Mouse (Mus musculus): Measurements from ENCODE around the gene Herc4.

The Herc4 gene

GRCm38 (mm10) chr10:63243493-63244054 is at the start of gene Herc4:
Gene Herc4, plus strand, starts transcription at chr10:63243810.
- DNase-seq (ENCODE audit: low spot score in 2 of 2), result peak; percentile 93 to 96

GRCm38 (mm10) chr10:63199008-63199407 is 44.6 kb upstream of the Herc4 start:
- DNase-seq (ENCODE audit: low spot score in 2 of 2), result no peak

- no peak for DNase-seq (ENCODE audit: low spot score in 2 of 2)
These were observed 42.1 kb upstream of the Herc4 start for GRCm38 (mm10) chr10:63201534-63201933.

GRCm38 (mm10) chr10:63203002-63203401 is 40.6 kb upstream of the Herc4 start:
- DNase-seq (ENCODE audit: low spot score in 2 of 2), result no peak

- no peak for DNase-seq (ENCODE audit: low spot score in 2 of 2)
These were observed 39.9 kb upstream of the Herc4 start, which contains the start of gene Mypn for GRCm38 (mm10) chr10:63203728-63204127. Gene Mypn, minus strand, starts transcription at chr10:63203952.

- no peak for DNase-seq (ENCODE audit: low spot score in 2 of 2)
These were observed 34.7 kb upstream of the Herc4 start for GRCm38 (mm10) chr10:63208871-63209270.

- peak in 1 of 2 experiments; percentile 15 for DNase-seq (ENCODE audit: low spot score in 2 of 2)
These were observed 22.4 kb upstream of the Herc4 start for GRCm38 (mm10) chr10:63221081-63221783.

GRCm38 (mm10) chr10:63224341-63224740 is 19.3 kb upstream of the Herc4 start:
- no peak for DNase-seq (ENCODE audit: low spot score in 2 of 2)

GRCm38 (mm10) chr10:63230266-63230665 is 13.3 kb upstream of the Herc4 start:
- peak in 1 of 2 experiments; percentile 33 for DNase-seq (ENCODE audit: low spot score in 2 of 2)

- peak; percentile 17 to 25 for DNase-seq (ENCODE audit: low spot score in 2 of 2)
These were observed 12.8 kb upstream of the Herc4 start for GRCm38 (mm10) chr10:63230854-63231253.

GRCm38 (mm10) chr10:63231630-63232029 is 12.0 kb upstream of the Herc4 start:
- no peak for DNase-seq (ENCODE audit: low spot score in 2 of 2)

- DNase-seq (ENCODE audit: low spot score in 2 of 2), result peak; percentile 29 to 52
These were observed 9.5 kb upstream of the Herc4 start for GRCm38 (mm10) chr10:63234133-63234532.

GRCm38 (mm10) chr10:63235889-63236288 is 7.7 kb upstream of the Herc4 start:
- no peak for DNase-seq (ENCODE audit: low spot score in 2 of 2)

GRCm38 (mm10) chr10:63236663-63237062 is 6.9 kb upstream of the Herc4 start:
- no peak for DNase-seq (ENCODE audit: low spot score in 2 of 2)

GRCm38 (mm10) chr10:63237206-63237605 is 6.4 kb upstream of the Herc4 start:
- DNase-seq (ENCODE audit: low spot score in 2 of 2), result no peak

- DNase-seq (ENCODE audit: low spot score in 2 of 2), result no peak
These were observed 5.5 kb upstream of the Herc4 start for GRCm38 (mm10) chr10:63238090-63238489.

GRCm38 (mm10) chr10:63239848-63240247 is 3.8 kb upstream of the Herc4 start:
- DNase-seq (ENCODE audit: low spot score in 2 of 2), result no peak

- DNase-seq (ENCODE audit: low spot score in 2 of 2), result no peak
These were observed 2.7 kb upstream of the Herc4 start for GRCm38 (mm10) chr10:63240868-63241271.

GRCm38 (mm10) chr10:63242798-63243435 is 693 bp upstream of the Herc4 start:
- peak in 1 of 2 experiments; percentile 15 for DNase-seq (ENCODE audit: low spot score in 2 of 2)

- DNase-seq (ENCODE audit: low spot score in 2 of 2), result peak in 1 of 2 experiments; percentile 40
These were observed 553 bp downstream of the Herc4 start for GRCm38 (mm10) chr10:63244055-63244671.

- no peak for DNase-seq (ENCODE audit: low spot score in 2 of 2)
These were observed 1.1 kb downstream of the Herc4 start for GRCm38 (mm10) chr10:63244746-63245145.

- no peak for DNase-seq (ENCODE audit: low spot score in 2 of 2)
These were observed 2.2 kb downstream of the Herc4 start for GRCm38 (mm10) chr10:63245846-63246245.
